Mouse (Mus musculus) hindbrain, embryonic 14.5 days (tissue): ENCODE data around the gene Dcxr. TPM values are rescaled to one million over a fixed set of nuclear protein-coding genes. Genes with fewer than 3 reads are reported as not detected.

Experiments
- ATAC-seq: fragments of 200-750 bp; cut with Nextera tagmentation; 2 replicates; pipeline ENCODE4 v1.8.0; 2017; ENCODE audit warnings: moderate number of reproducible peaks, mild to moderate bottlenecking, moderate TSS enrichment, moderate library complexity; ENCODE audit not compliant: low FRiP score
- DNase-seq: peaks from one replicate; pipeline ENCODE4 v3.0.0-alpha.2; 2015; ENCODE audit warnings: low spot score
- H3K27ac ChIP-seq: fragments of 300-500 bp; sonication (generic); 2 replicates; pipeline ENCODE4 v1.5.1; 2014; ENCODE audit warnings: mild to moderate bottlenecking, moderate library complexity
- H3K27me3 ChIP-seq: fragments of 300-500 bp; sonication (generic); 2 replicates; pipeline ENCODE4 v1.6.1; 2014; ENCODE audit warnings: mild to moderate bottlenecking, low read length, mixed read lengths; ENCODE audit not compliant: control insufficient read depth, insufficient read depth
- H3K36me3 ChIP-seq: fragments of 300-500 bp; sonication (generic); replicated peaks from 2 replicates; pipeline ENCODE4 v1.6.1; 2014; ENCODE audit not compliant: control insufficient read depth, insufficient read depth
- H3K4me1 ChIP-seq: fragments of 300-500 bp; sonication (generic); replicated peaks from 2 replicates; pipeline ENCODE4 v1.6.1; 2014; ENCODE audit warnings: antibody characterized with exemption, low read length, mixed read lengths; ENCODE audit not compliant: control insufficient read depth, insufficient read depth
- H3K4me2 ChIP-seq: fragments of 300-500 bp; sonication (generic); replicated peaks from 2 replicates; pipeline ENCODE4 v1.6.1; 2014; ENCODE audit warnings: mild to moderate bottlenecking, moderate library complexity
- H3K4me3 ChIP-seq: fragments of 300-500 bp; sonication (generic); replicated peaks from 2 replicates; pipeline ENCODE4 v1.5.1; 2014; ENCODE audit warnings: mild to moderate bottlenecking, low read length
- H3K9ac ChIP-seq: fragments of 300-500 bp; sonication (generic); 2 replicates; pipeline ENCODE4 v1.6.1; 2014
- H3K9me3 ChIP-seq: fragments of 300-500 bp; sonication (generic); 2 replicates; pipeline ENCODE4 v1.6.1; 2016; ENCODE audit warnings: low read length; ENCODE audit not compliant: control insufficient read depth
- WGBS: fragments of 180-500 bp; shearing (Covaris S2); extraction: QIAGEN DNeasy Blood & Tissue Kit; methylation state at CpG from one replicate; pipeline ENCODE4 v1.1.7; 2014; 5-methylcytosine and 5-hydroxymethylcytosine counted together
- polyA plus RNA-seq: library from polyadenylated mRNA; unstranded; fragments of >200 nt; fragmentation: Nextera tagmentation; extraction: Ambion mirVana; gene quantifications from 2 replicates; pipeline ENCODE4 v1.2.1, GENCODE M21; 2014

Dcxr gene
- polyA plus RNA-seq, 1 experiment from 2014 or later = 13.7 TPM

- ATAC-seq (no peak), DNase-seq (no peak)
- Histone ChIP-seq H3K4me2 (peak overlapping the region; percentile 95), H3K9me3 (no peaks in the 10 kb centered on the region), H3K4me3 (peak overlapping the region; percentile 87), H3K27me3 (no peaks in the 10 kb centered on the region), H3K9ac (peak overlapping the region; percentile 93), H3K4me1 (peaks cover 25% of the 10 kb centered on the region), H3K36me3 (peaks cover 28% of the 10 kb centered on the region), H3K27ac (no peak overlapping the region)
- 84% methylated on average over 11 of the region's 11 CpGs for WGBS
These were observed 4.2 kb downstream of the Dcxr start for GRCm38 (mm10) chr11:120722761-120723382.

GRCm38 (mm10) chr11:120722067-120722630 lies 4.9 kb downstream of the Dcxr start:
- peak overlapping the region; percentile 93 for H3K9ac ChIP-seq

GRCm38 (mm10) chr11:120721124-120722066 lies 5.7 kb downstream of the Dcxr start, which contains the start of gene Rac3:
Gene Rac3 (plus strand): TSS chr11:120721470.
- Histone ChIP-seq H3K4me3 (peak within 1 kb of the TSS; percentile 87), H3K4me2 (peak within 1 kb of the TSS; percentile 95), H3K36me3 (peaks cover 40% of the 10 kb centered on the region), H3K27ac (peak within 1 kb of the TSS; percentile 71), H3K9me3 (no peaks in the 10 kb centered on the region), H3K4me1 (peaks cover 20% of the 10 kb centered on the region), H3K27me3 (no peaks in the 10 kb centered on the region), H3K9ac (peak within 1 kb of the TSS; percentile 93)
- peak; percentile 86 for ATAC-seq
- WGBS = under 1% methylated on average over 88 of the region's 90 CpGs
- DNase-seq = peak; percentile 84

More at GRCm38 (mm10) chr11:120722067-120722630, 4.9 kb downstream of the Dcxr start:
- H3K27me3 ChIP-seq = no peaks in the 10 kb centered on the region
- 22% methylated on average over 21 of the region's 21 CpGs for WGBS
- H3K4me2 ChIP-seq = peak overlapping the region; percentile 95
- DNase-seq (no peak), ATAC-seq (no peak)
- H3K27ac ChIP-seq = peak overlapping the region; percentile 71; the same call in 1 of the 2 replicates
- peak overlapping the region; percentile 87 for H3K4me3 ChIP-seq
- H3K36me3 ChIP-seq = peaks cover 35% of the 10 kb centered on the region
- peaks cover 25% of the 10 kb centered on the region for H3K4me1 ChIP-seq
- no peaks in the 10 kb centered on the region for H3K9me3 ChIP-seq

DNA sequence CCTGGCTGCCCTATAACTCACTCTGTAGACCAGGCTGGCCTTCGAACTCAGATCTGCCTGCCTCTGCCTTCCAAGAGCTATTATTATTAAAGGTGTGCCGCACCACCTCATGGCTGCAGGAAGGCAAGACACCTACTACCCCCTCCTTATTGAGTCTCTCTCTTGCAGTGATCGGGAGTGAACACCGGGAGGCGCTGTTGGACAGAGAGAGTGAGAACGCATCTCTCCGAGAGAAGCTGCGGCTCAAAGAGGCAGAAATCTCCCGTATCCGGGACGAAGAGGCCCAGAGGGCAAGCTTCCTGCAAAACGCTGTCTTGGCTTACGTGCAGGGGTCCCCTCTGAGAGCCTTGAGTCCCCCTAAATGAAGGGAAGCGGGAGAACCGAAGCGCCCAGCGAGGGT lies 6.6 kb downstream of the Dcxr start:
- Histone ChIP-seq H3K36me3 (peaks cover 39% of the 10 kb centered on the region), H3K9me3 (no peaks in the 10 kb centered on the region), H3K4me3 (peak overlapping the region; percentile 87), H3K4me1 (peaks cover 16% of the 10 kb centered on the region), H3K9ac (peak overlapping the region; percentile 93), H3K4me2 (peak overlapping the region; percentile 95), H3K27me3 (no peaks in the 10 kb centered on the region), H3K27ac (peak overlapping the region; percentile 71; the same call in 1 of the 2 replicates)
- peak; percentile 90 for DNase-seq
- peak; percentile 19; the same call in 1 of the 2 replicates for ATAC-seq
- WGBS = 10% methylated on average over 17 of the region's 17 CpGs

GRCm38 (mm10) chr11:120719841-120720376 lies 7.2 kb downstream of the Dcxr start:
- ATAC-seq (no peak), DNase-seq (no peak)
- Histone ChIP-seq H3K27me3 (no peaks in the 10 kb centered on the region), H3K4me1 (peaks cover 16% of the 10 kb centered on the region), H3K9me3 (no peaks in the 10 kb centered on the region), H3K4me3 (no peak overlapping the region), H3K9ac (no peak overlapping the region), H3K27ac (no peak overlapping the region), H3K36me3 (peaks cover 35% of the 10 kb centered on the region), H3K4me2 (no peak overlapping the region)
- 86% methylated on average over 13 of the region's 13 CpGs for WGBS

GRCm38 (mm10) chr11:120719242-120719641 lies 7.8 kb downstream of the Dcxr start:
- Histone ChIP-seq H3K27ac (no peak overlapping the region), H3K4me3 (no peak overlapping the region), H3K36me3 (peaks cover 35% of the 10 kb centered on the region), H3K4me1 (peaks cover 22% of the 10 kb centered on the region), H3K27me3 (no peaks in the 10 kb centered on the region), H3K4me2 (no peak overlapping the region), H3K9ac (no peak overlapping the region), H3K9me3 (no peaks in the 10 kb centered on the region)
- no peak for ATAC-seq
- DNase-seq = no peak
- 88% methylated on average over 9 of the region's 9 CpGs for WGBS

DNA sequence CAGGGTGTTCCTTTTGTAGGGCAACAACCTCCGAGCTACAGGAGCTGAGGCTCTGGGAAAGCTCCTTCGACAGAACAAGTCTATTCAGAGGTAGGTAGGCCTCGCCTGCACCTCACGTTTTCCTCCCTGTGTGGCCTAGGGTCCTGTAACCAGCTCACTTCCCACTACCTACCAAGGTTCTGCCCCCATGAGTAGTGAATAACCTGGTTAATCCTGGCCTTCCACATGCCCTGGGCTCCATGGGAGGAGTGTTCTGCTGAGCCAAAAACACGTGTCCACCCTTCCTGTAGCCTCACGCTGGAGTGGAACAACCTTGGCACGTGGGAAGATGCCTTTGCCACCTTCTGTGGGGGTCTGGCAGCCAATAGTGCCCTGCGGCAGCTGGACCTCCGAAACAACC lies 11.9 kb downstream of the Dcxr start:
- ATAC-seq (no peak), DNase-seq (no peak)
- Histone ChIP-seq H3K4me1 (peaks cover 17% of the 10 kb centered on the region), H3K9me3 (no peaks in the 10 kb centered on the region), H3K4me3 (no peak overlapping the region), H3K9ac (no peak overlapping the region), H3K4me2 (no peak overlapping the region), H3K27me3 (no peaks in the 10 kb centered on the region), H3K27ac (no peak overlapping the region), H3K36me3 (peaks cover 37% of the 10 kb centered on the region)
- WGBS = 93% methylated on average over 9 of the region's 9 CpGs

GRCm38 (mm10) chr11:120714546-120714945 lies 12.5 kb downstream of the Dcxr start:
- no peak overlapping the region for H3K27ac ChIP-seq
- H3K9ac ChIP-seq = peak overlapping the region; percentile 74
- H3K4me1 ChIP-seq = peaks cover 17% of the 10 kb centered on the region
- no peaks in the 10 kb centered on the region for H3K9me3 ChIP-seq
- H3K4me2 ChIP-seq = peak overlapping the region; percentile 99
- H3K36me3 ChIP-seq = peaks cover 43% of the 10 kb centered on the region
- no peaks in the 10 kb centered on the region for H3K27me3 ChIP-seq
- DNase-seq (no peak), ATAC-seq (no peak)
- peak overlapping the region; percentile 59 for H3K4me3 ChIP-seq
- whole genome bisulfite sequencing = 65% methylated on average over 10 of the region's 10 CpGs
